Mouse (Mus musculus) spleen, adult 18-20 months (tissue): ENCODE measurements around the gene Atf7.
"Not testable (repeated sequence)": the region's sequence is repeated elsewhere in the genome, so short reads cannot be mapped to it uniquely, and the experiment has no call there.

ENCODE experiments used
- DNase-seq, 2 experiments: peaks; one replicate each; pipeline ENCODE4 v3.0.0; 2022; ENCODE audit warnings: mixed read lengths in 2 of 2

Atf7 gene

DNA sequence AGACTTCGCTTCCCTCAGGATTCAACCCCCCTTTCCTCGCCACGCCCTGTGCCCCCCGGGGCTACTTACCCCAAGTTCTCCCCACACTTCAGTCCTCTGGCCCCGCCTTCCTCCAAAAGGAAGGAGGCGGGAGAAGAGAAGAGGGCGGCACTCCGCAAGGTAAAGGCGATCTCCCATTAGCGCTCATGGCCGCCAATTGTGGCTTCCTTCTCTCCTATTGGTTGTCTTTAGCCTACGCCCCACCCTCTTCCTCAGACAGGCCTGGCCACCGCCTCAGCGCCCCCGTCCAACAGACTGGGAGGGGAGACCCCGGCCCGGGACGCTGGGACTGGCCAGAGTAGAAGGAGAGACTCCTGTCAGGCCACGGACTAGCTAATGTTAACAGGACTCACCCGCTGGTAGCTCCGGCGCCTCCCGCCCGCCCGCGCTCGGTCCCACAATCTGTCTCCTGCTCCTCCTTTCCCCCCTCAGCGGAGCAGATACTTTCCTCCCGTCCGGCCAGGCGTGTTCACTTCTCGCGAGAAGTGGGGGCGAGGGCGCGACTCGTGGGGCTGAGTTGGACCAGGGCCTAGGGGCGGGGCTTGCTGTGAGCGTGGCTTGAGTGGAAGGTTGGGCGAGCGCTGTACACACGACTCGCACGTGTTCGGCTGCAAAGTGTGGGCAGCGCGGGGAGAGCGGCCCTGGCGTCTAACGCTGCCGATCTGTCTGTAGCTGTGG lies at the start of gene Atf7, which contains the start of gene Gm28047:
Atf7 (minus strand) TSS at position 495 of the 717 bp plus-strand sequence.
Gm28047 (minus strand) TSS at position 98 of the 717 bp plus-strand sequence.
- DNase-seq = peak; percentile 99

DNA sequence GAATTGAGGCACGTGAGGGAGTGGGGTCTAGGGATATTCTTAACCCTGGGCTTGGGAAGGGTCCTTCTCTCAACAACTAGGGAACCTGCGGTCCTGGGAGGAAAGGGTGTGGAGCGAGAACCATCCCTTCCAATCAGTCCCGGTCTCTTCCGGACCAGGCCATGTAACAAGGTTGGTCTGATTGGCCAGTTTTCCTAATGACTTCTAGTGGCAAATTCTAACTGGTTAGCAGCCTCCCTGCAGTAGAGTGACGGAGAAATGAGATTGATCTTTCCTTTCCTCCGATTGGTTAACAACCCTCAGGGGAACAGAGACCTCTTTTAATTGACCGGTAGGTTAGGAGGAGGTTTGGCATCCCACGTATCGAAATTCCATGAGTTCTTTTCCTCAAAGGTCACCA lies 48.3 kb upstream of the Atf7 start:
- DNase-seq = no peak

DNA sequence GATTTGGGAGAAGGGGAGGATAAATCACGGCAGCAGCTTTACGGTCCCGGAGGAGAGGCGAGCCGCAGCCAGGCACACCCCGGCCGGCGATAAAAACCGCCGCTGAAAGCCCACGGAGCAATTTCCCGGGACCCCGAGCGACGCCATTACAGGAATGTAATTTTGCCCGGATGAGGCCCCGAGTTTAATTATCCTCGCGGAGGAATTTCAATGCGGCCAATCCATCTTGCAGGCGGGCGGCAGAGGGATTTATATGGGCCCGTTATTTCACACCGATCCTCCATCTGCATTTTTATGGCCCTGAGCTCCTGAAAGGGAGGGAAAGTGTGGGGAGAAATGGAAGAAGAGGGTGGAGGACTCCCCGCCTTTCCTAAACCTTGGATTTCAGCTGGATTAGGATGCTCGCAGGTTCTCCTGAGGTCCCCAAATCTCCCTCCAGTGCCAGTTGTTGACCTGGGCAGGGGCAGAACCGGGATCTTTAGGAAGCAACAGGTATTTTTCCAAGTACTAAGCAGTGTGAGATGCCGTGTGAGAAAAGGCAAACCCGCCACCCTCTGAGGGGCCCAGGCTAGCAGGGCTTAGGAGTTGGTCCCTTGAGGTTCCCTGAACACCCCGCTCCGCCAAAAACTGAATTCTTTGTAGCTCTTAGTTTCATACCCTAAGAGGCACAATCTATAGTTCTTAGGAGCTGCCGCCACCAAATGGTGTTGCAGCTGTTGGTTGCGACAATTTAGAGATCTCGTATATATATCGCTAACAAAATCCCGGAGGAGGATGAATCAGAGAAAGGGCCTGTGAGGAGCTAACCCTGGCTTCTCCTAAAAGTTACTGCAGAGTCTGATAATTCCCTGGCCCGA lies 47.2 kb upstream of the Atf7 start, which contains the start of gene Atp5g2:
Atp5g2 (minus strand) TSS at position 138 of the 857 bp plus-strand sequence.
- DNase-seq = peak; percentile 5 to 17

DNA sequence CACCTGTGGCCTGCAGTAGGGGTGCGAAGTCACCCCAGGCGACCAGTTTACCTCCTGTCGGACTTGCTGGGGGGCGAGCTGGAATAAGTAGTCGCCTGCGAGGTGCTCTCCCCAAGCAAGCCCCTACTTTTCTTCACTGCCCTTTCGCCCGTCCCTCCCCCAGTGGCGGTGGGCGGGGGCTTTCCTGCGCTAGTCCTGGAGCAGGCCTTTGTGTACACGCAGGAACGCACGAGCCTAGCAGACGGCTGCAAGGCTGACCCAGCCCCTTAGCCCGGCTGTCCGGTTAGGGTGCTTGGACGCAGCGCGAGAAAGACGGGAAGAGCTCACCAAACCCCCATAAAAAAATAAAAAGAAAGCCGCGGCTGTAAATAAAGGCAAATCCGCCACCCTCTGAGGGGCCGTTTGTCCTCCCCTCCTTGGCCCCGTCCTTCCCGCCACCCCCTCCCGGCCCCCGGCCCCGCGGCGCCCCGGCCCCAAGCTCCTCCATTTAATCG lies 46.5 kb upstream of the Atf7 start:
- DNase-seq = peak; percentile 54 to 68

DNA sequence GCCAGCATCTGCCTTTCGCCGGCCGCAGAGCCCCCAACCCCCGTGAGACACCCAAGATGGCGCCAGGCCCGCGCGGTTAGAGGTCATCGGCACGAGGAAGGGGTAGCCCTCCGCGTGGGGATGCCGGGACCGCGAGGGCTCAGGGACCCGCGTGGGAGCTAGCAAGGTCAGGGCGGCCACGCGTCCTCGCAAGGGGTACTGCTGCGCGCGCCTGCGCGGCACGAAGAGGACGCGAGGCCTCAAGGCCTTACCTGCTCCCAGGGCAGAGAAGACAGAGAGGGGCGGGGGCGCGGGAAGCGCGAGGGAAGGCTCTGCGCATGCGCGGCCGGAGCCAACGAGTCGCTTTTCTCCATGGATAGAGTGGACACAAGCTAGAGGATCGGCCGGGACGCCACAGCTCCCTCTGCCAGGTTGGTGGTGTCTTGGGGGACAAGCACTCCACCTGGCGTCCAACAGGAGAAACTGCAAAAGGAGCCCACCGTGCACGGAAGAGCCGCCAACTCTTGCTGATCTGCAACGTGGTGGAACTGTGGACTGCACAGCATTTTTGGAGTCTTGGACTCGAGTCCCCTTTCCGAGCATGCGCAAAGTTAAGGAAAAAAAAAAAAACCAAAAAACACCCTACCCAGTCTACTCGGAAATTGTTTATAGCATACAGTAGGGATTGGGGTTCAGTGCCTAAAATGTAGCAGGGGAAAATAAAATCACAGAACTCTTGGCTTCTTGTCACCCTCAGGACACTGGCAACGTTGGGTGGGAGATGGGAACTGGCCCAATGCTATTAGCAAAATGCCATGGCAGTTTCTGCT lies 45.7 kb upstream of the Atf7 start:
- peak; percentile 95 to 96 for DNase-seq

DNA sequence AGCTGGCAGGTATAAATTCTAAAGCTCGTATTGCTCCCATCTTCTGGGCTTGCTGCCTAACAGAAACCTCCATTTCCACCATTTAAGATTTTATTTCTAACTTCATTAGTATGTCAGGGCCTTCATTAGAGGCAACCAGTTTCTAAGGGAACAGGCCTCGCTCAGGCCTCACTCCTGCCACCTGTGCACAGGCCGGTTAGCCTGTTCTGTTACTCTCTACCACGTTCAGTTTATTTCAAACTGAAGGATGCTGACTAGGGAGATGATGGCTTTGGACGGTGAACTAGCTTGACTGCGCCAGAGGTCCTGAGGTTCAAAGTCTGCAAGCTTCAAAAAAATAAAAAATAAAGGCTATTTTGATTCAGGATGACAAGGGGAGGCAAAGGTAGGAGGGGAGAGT lies 45.0 kb upstream of the Atf7 start:
- DNase-seq = no peak

DNA sequence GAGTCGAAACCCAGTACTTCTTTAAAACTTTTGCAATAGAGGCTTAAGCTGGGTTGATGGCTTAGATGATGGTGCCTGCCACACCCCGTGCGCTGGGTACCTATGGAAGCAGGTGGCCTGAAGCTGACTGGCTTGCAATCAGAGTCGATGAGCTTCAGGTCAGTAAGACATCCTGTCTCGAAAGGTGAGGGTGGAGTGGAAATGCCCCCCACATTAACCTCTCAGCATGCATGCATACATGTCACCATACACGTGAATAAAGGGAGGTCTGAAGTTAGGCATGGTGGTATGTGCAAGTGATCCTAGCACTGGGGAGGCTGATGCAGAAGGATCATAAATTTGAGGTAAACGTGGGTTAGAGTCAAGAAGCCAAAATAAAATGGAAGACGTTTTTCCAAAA lies 44.3 kb upstream of the Atf7 start:
- DNase-seq = no peak

DNA sequence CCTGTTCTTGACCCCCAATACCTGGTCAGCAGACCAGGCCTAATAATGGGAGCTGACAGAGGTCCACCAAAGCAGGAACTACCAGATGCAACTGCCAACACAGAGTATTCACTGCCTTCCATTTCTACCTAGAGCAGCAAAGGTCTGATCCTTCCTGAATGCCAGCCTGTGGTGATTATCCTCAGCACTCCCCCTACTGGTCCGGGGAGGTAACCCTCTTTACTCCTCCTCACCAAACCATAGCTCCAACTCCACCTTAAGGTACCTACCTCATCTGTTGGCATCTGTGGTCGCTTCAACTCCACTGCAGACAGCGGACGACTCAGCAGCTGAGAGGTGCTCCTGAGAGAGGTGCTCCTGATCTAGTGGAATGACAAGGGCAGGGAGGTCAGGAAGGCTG lies 40.2 kb upstream of the Atf7 start:
- peak; percentile 12 to 62 for DNase-seq

DNA sequence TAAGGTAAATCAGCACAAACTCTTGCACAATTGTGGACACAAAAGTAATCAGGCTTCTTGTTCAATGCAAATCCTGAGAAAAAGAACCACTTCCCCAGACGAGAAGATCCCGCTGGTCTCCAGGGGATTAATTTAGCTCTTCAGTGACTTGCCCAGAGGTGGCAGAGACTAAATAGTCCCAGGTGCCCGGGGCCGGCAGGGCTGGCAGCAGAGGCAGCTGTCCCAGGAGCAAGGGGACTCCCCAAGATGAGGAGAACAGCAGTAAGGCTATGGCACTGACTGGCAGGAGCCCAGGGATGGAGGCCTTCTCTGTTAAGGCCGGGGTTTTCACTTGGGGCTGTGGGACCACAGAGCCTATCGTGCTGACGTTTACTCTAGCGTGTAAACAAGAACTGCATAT lies 38.6 kb upstream of the Atf7 start:
- no peak for DNase-seq

DNA sequence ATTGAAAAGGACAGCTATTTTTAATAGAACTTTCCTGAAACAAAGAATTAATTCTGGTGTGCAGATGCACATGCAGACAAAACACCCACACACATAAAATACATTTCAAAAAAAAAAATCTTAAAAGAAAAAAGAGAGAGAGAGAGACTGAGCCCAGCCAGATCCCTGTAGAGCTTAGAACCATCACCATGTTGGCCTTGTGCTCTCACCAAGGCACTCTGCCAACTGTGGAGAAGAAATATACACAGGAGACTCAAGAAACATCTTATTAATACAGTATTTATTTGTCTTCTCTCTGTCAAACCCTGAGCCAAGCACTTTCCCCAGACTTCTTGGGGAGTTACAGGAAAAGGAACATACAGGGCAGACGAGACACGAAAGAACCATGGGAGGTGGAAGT lies 37.3 kb upstream of the Atf7 start:
- not testable (repeated sequence) for DNase-seq

DNA sequence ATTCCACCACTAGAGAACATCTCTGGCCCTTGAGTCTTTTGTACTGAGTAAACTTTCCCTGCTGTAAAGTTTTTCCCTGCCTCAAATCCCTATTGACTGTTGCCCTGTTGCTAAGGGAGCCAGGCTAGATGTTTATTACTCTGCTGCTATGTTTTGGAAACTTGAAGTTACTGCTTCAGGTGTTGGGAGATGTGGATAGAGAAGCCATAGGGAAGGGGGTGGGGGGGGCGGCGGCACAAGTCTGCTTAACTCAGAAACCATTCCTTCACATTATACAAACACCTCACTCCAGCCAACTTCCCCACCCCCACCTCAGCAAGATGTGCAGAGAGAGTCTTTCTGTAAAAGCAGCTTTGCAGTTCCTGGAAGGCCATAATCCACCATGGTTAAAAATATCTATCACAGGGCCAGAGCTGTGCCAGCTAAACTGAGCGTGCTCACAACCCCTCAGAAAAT lies 32.7 kb upstream of the Atf7 start:
- DNase-seq = no peak

DNA sequence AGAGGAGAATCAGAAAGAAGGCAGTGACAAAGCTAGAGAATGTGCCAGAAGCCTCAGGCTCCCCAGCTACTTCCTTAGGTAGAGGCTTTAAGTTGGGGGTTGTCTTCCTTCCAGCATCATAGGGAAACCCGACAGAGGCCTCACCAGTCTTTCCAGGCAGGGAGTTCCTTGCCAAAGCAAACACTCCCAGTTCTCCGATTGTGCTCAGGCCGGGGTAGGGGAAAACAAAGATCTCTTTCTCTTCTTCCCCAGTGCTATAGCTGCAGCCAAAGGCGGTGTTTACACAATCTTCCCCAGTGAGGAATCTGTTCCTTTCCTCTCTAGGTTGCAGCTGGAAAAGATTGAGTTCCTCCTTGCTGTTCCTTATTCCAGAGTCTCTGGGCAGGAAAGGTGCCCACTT lies 31.4 kb upstream of the Atf7 start:
- no peak for DNase-seq

DNA sequence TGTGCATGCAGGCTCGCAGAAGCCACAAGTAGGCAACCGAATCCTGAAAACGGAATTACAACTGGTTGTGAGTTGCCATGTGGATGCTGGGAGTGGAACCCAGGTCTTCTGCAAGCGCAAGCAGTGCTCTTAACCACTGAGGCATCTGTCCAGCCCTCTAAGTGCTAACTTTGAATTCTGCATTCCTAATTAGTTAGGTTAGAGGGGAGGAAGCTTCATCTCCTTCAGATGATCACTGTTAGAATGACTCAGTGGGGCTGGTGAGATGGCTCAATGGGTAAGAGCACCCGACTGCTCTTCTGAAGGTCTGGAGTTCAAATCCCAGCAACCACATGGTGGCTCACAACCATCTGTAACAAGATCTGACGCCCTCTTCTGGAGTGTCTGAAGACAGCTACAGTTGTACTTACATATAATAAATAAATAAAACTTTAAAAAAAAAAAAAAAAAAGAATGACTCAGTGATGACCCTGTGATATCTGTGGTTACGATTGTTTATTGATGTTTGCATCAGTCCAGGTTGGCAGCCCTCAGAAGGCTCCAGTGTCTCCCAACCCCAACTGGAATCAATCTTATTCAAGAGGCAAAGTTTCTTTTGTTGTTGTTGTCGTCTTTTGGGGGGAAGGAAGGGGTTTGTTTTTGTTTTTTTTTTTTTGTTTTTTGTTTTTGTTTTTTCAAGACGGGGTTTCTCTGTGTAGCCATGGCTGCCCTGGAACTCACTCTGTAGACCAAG lies 26.8 kb upstream of the Atf7 start:
- not testable (repeated sequence) for DNase-seq

DNA sequence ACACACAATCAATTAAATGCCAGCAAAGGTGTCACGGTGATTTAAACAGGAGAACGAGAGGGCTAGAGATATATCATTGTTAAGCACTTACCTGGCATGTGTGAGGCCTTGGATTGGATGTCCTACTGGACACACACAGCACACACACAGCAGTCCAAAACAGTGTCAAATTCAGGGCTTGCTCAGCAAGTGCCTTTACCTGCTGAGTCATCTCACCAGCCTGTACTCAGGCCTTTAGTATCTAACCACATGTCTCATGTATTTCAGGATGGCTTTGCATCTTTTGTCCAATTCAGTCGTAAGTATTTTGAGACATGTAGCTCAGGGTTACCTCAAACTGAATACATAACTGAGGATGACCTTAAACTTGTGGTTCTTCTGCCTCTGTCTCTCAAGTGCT lies 25.8 kb upstream of the Atf7 start:
- DNase-seq = no peak

DNA sequence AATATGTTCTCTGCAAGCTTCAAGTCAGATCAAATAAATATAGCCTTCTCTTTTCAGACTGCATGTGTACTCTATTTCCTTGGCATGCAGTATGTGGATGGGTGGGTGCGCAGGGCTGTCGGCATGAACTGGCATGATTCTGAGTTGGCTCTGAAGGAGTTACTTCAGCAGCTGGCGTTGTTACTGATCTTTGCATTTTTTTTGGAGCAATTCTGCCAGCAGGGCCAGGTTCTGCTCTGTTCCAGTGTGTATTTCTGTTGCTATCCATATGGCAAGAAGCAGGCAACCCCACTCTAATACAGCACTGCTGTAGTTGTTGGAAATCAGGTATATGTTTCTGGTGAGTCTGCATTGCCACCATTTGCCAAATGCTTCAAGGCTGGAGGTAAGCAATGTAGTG lies 10.6 kb upstream of the Atf7 start:
- no peak for DNase-seq

DNA sequence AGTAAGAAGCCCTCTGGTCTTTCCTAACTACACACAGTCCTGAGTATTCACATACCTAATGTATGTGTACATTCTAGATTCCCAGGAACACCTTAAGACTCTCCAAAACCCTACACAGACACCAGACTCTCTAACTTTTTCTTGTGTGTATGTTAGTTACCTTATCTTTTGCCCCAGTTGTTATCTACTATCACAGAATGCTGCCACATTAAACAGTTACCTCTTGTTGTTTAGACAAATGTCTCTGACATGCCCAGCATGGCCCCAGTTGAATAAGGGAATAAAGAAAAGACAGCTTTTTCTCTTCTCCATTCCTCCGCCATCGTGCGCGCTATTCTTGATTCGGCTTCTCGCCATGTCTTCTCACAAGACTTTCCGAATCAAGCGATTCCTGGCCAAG lies 9.4 kb upstream of the Atf7 start:
- DNase-seq = no peak

DNA sequence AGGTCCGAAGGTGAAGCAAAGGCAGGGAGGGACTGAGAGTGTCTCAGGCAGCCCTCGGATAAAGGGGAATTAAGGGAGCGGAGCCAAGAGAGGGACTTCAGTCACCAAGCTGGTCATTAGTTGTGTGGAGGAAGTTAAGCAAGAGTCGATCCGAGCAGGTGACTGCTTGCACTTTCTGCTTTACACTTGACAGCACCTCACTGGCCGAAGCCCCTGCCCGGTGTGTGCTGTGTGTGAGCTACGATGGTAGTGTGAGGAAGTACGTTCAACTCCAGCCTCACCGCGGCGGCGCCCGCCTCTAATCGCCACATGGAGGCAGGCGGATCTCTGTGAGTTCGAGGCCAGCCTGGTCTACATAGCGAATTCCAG lies 407 bp upstream of the Atf7 start:
- DNase-seq = peak in 1 of 2 experiments; percentile 59

DNA sequence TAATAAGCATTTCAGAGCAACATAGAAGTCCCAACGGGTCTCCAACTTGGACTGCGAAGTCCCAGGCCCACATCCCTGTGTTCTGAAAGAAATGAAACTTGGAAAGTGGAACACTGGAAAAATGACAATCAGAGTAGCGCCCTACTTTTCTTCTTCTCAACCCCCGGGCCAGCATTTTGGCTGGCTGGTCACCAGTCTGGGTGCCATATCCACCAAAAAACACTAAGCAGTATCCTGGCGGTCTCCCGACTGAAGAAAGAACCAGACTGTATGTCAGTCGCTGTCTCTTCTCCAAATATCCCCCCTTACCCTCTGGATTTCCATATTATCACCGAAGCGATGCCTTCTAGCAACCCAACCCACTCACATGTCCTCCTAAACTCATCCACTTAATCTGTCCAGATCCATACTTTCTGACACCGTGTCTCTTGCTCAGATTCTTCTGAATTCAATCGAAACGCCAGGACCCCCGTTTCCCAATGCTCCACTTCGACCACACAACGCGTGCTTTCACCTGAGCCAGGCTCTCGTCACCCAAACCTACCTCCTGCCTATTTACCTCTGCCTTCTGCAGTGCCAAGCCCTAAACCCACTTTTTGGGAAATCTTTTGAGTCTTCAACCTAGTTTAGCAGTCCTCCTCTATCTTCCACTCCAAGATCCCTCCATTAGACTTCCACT lies 834 bp downstream of the Atf7 start:
- no peak for DNase-seq

DNA sequence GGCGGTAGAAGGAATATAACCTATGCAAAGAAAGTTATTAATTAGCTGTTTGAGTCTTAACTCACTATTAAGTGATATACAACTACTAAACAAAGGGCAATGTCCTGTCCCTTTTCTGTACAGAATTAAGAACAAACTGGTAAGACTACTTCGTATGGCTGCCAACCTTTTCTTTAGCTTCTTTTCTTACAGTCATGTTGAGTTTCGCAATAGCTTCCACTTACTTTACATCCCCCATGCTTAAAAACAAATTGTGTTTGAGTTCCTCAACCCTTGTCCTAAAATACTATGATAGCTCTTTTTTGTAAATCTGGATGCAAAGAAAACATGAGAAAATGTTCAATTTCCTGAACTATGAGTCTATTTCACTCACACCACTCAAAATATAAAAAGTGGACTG lies 2.1 kb downstream of the Atf7 start:
- no peak for DNase-seq

DNA sequence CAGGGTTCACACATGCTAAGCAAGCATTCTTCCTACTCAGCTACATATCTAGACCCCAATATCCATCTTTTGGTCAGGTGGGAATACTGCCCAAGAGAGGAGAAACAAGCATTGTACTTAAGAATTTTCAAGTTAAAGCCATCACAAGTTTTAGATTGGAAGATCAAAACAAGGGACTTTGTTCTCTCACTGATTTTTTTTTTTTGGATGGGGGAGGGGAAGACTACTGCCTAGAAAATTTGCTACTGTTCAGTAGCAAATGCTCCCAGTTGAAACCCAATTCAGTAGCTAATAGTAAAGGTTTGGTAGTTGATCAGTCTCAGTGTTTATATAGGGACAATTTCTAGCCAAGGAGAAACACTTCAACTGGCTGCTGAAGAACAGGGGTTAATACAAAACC lies 2.7 kb downstream of the Atf7 start:
- DNase-seq = no peak

DNA sequence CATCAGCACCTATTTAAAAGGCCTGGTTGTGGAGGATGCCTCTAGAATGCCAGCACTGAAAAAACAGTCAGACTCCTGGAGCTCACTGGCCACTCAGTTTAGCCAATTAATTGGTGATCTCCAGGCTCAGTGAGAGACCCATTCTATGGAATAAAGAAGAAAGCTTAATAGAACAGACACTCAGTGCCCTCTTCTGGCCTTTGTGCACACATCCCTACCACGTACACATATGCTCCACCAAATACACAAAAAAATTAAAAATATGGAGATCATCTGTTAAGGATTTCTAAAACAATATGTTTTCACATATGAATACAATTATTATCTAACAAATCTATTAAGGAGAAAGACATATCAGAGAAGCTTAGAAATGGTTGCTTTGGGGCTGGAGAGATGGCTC lies 4.5 kb downstream of the Atf7 start:
- no peak for DNase-seq

DNA sequence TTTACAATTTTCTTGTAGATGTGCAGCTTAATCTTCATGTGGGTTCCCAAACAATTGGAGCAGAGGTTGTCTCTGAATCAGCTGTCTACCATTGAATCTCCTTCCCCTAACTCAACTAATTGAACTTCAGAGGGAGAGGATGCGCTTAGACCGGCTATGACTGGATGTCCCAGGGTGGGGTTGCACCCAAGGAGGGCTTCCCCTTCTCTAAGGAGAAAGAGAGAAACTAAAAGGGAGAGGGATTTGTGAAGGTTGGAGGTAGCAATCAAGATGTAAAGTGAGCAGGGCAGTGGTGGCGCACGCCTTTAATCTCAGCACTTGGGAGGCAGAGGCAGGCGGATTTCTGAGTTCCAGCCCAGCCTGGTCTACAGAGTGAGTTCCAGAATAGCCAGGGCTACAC lies 5.8 kb downstream of the Atf7 start:
- no peak for DNase-seq
